Mouse (Mus musculus) midbrain, embryonic 16.5 days (tissue): ENCODE measurements at regions not wholly inside any gene's neighbourhood (a gene's known extent, or its start where the extent isn't known, plus 50 kb on each side); places are given as distances from the start of the nearest gene placed in this dataset.
A peak's percentile ranks its signal among the peaks of the same experiment; 100 is the strongest.
"Not testable (repeated sequence)": the region's sequence is repeated elsewhere in the genome, so short reads cannot be mapped to it uniquely, and the experiment has no call there.

Source experiments
- ATAC-seq: fragments of 200-750 bp; cut with Nextera tagmentation; 2 replicates; pipeline ENCODE4 v1.8.0; 2017; ENCODE audit warnings: moderate TSS enrichment
- H3K27ac ChIP-seq: fragments of 300-500 bp; sonication (generic); 2 replicates; pipeline ENCODE4 v1.5.1; 2014; ENCODE audit warnings: mild to moderate bottlenecking, low read length, mixed read lengths
- H3K27me3 ChIP-seq: fragments of 300-500 bp; sonication (generic); 2 replicates; pipeline ENCODE4 v1.6.1; 2014; ENCODE audit warnings: low read depth, low read length, mixed read lengths; ENCODE audit not compliant: control insufficient read depth, insufficient read depth
- H3K36me3 ChIP-seq: fragments of 300-500 bp; sonication (generic); 2 replicates; pipeline ENCODE4 v1.6.1; 2014; ENCODE audit warnings: mild to moderate bottlenecking, low read length, moderate library complexity, mixed read lengths; ENCODE audit not compliant: control insufficient read depth, insufficient read depth
- H3K4me1 ChIP-seq: fragments of 300-500 bp; sonication (generic); 2 replicates; pipeline ENCODE4 v1.6.1; 2014; ENCODE audit warnings: mild to moderate bottlenecking, low read length, mixed read lengths; ENCODE audit not compliant: control insufficient read depth, insufficient read depth
- H3K4me2 ChIP-seq: fragments of 300-500 bp; sonication (generic); 2 replicates; pipeline ENCODE4 v1.6.1; 2014; ENCODE audit warnings: mild to moderate bottlenecking, low read length, mixed read lengths
- H3K4me3 ChIP-seq: fragments of 300-500 bp; sonication (generic); 2 replicates; pipeline ENCODE4 v1.5.1; 2014; ENCODE audit warnings: low read depth, mild to moderate bottlenecking, low read length, moderate library complexity, mixed read lengths
- H3K9ac ChIP-seq: fragments of 300-500 bp; sonication (generic); 2 replicates; pipeline ENCODE4 v1.6.1; 2014; ENCODE audit warnings: low read depth, low read length, mixed read lengths
- H3K9me3 ChIP-seq: fragments of 300-500 bp; sonication (generic); replicated peaks from 2 replicates; pipeline ENCODE4 v1.6.1; 2014; ENCODE audit warnings: mild to moderate bottlenecking, low read length, mixed read lengths; ENCODE audit not compliant: control insufficient read depth, poor library complexity, severe bottlenecking
- WGBS: fragments of 180-500 bp; shearing (Covaris S2); extraction: QIAGEN DNeasy Blood & Tissue Kit; methylation state at CpG from one replicate; pipeline ENCODE4 v1.1.7; 2014; 5-methylcytosine and 5-hydroxymethylcytosine counted together

GRCm38 (mm10) chr3:16751764-16752485 lies 745.7 kb upstream of the Gm5150 start:
- Histone ChIP-seq H3K9ac (no peak overlapping the region), H3K4me1 (no peaks in the 10 kb centered on the region), H3K9me3 (0 out of 2 replicates have a peak, but pooled peaks cover 2% of the 10 kb centered on the region), H3K27ac (no peak overlapping the region), H3K36me3 (no peaks in the 10 kb centered on the region), H3K4me3 (no peak overlapping the region), H3K27me3 (no peaks in the 10 kb centered on the region), H3K4me2 (no peak overlapping the region)
- WGBS, result 81% methylated on average over 7 of the region's 7 CpGs
- ATAC-seq, result no peak

GRCm38 (mm10) chr3:16733936-16734330 lies 727.7 kb upstream of the Gm5150 start:
- WGBS, result 55% methylated on average over 5 of the region's 5 CpGs
- no peak overlapping the region for H3K27ac ChIP-seq
- no peaks in the 10 kb centered on the region for H3K4me1 ChIP-seq

DNA sequence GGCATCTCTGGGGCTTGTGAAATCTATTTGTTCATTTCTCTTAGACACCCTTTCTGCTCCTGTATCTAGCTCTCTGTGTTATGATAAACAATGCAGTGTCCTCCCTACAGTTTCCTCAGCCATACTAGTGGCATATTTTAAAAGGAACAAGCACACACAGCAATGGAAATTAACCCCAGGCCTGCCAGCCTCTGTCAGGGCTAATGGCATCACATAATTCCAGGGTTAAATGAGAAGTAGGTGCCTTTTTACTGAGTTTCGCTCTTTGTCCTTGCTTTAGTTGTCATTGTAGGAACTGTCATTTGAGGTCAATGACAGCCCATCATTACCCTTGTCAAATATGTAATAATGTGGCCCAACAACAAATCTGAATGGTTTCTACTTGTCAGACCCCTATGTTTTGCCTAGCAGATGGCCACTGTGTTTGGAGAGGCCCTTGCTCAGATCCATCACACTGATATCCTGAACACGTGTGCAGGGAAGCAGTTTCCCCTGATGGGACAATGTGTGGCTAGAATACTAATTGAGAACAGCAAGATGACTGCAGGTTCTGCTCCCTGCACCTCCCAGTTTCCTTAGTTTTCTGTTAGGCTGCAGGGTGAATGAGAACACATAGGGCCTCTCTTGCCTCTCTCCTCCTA lies 727.2 kb upstream of the Gm5150 start:
- 50% methylated on average over 2 of the region's 2 CpGs for WGBS
- Histone ChIP-seq H3K4me3 (no peak overlapping the region), H3K27ac (no peak overlapping the region; the same call in 1 of the 2 replicates), H3K9ac (no peak overlapping the region), H3K27me3 (no peaks in the 10 kb centered on the region), H3K36me3 (no peaks in the 10 kb centered on the region), H3K9me3 (no peaks in the 10 kb centered on the region), H3K4me1 (no peaks in the 10 kb centered on the region), H3K4me2 (no peak overlapping the region)
- peak; percentile 73; the same call in 1 of the 2 replicates for ATAC-seq

More at GRCm38 (mm10) chr3:16733936-16734330, 727.7 kb upstream of the Gm5150 start:
- H3K4me2 ChIP-seq, result no peak overlapping the region
- no peak overlapping the region for H3K4me3 ChIP-seq
- no peaks in the 10 kb centered on the region for H3K9me3 ChIP-seq
- H3K36me3 ChIP-seq, result no peaks in the 10 kb centered on the region
- ATAC-seq, result no peak
- H3K27me3 ChIP-seq, result no peaks in the 10 kb centered on the region
- no peak overlapping the region for H3K9ac ChIP-seq

GRCm38 (mm10) chr3:16724371-16725100 lies 718.3 kb upstream of the Gm5150 start:
- H3K9me3 ChIP-seq, H3K36me3 ChIP-seq: not testable (repeated sequence)

GRCm38 (mm10) chr3:16723631-16724030 lies 717.4 kb upstream of the Gm5150 start:
- no peak overlapping the region for H3K4me3 ChIP-seq
- H3K9me3 ChIP-seq, result no peaks in the 10 kb centered on the region
- ATAC-seq, result no peak
- no peaks in the 10 kb centered on the region for H3K36me3 ChIP-seq
- H3K9ac ChIP-seq, result no peak overlapping the region
- no peaks in the 10 kb centered on the region for H3K27me3 ChIP-seq
- H3K27ac ChIP-seq, result no peak overlapping the region
- H3K4me2 ChIP-seq, result no peak overlapping the region
- H3K4me1 ChIP-seq, result no peaks in the 10 kb centered on the region
- 83% methylated on average over 1 of the region's 1 CpGs for WGBS

More at GRCm38 (mm10) chr3:16724371-16725100, 718.3 kb upstream of the Gm5150 start:
- not testable (repeated sequence) for H3K4me2 ChIP-seq, H3K9ac ChIP-seq, H3K27ac ChIP-seq, H3K4me1 ChIP-seq, H3K27me3 ChIP-seq, H3K4me3 ChIP-seq, ATAC-seq
- 88% methylated on average over 6 of the region's 6 CpGs for WGBS

DNA sequence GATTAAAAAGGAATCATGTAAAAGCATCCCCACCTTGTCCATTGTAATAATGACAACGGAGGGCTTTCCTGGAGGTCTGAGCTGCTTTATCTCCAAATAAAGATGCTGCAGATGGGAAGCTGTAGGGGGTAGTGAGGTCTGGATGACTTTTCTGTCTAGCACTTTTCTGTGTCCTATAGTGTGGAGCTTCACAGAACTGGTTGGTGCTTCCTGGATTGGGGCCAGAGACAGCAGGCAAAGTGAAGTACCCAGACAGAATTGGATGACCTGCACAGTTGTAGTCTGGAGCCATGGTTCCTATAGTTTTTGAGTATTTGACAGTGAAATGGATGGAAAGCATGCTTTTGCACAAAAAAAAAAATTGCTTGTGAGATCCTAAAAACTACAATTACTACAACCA lies 684.7 kb upstream of the Gm5150 start:
- H3K4me1 ChIP-seq, result no peaks in the 10 kb centered on the region
- no peaks in the 10 kb centered on the region for H3K36me3 ChIP-seq
- H3K4me3 ChIP-seq, result no peak overlapping the region
- H3K9ac ChIP-seq, result no peak overlapping the region
- no peak for ATAC-seq
- H3K4me2 ChIP-seq, result no peak overlapping the region
- no peak overlapping the region for H3K27ac ChIP-seq
- no peaks in the 10 kb centered on the region for H3K27me3 ChIP-seq
- 46% methylated on average over 1 of the region's 1 CpGs for WGBS
- no peaks in the 10 kb centered on the region for H3K9me3 ChIP-seq

- no peaks in the 10 kb centered on the region for H3K36me3 ChIP-seq
- no peak overlapping the region for H3K9ac ChIP-seq
- no peak for ATAC-seq
- H3K4me3 ChIP-seq, result no peak overlapping the region
- no peaks in the 10 kb centered on the region for H3K4me1 ChIP-seq
- 63% methylated on average over 1 of the region's 1 CpGs for WGBS
- no peak overlapping the region for H3K4me2 ChIP-seq
- H3K9me3 ChIP-seq, result no peaks in the 10 kb centered on the region
- H3K27me3 ChIP-seq, result no peaks in the 10 kb centered on the region
- no peak overlapping the region for H3K27ac ChIP-seq
Observed at GRCm38 (mm10) chr3:16688973-16689372, 682.7 kb upstream of the Gm5150 start.

DNA sequence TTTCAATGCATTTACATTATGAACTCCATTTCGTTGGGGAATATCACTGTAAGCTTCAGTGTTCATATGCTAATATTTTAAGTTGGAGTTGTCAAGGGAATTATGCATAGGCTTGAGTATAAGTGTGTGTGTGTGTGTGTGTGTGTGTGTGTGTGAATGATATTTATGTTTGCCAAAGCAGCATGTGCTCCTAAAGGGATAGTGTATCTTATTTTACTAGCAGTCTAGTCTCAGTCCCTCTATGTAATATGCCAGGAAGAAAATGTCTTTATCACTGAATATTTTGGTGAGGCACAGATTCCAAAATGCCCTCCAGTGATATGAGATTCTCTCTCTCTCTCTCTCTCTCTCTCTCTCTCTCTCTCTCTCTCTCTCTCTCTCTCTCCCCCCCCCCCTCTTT lies 651.3 kb upstream of the Gm5150 start:
- H3K27me3 ChIP-seq, result no peaks in the 10 kb centered on the region
- H3K36me3 ChIP-seq, result no peaks in the 10 kb centered on the region
- H3K9me3 ChIP-seq, result no peaks in the 10 kb centered on the region
- no peak overlapping the region for H3K4me2 ChIP-seq
- H3K27ac ChIP-seq, result no peak overlapping the region
- no peak overlapping the region for H3K4me3 ChIP-seq
- no peaks in the 10 kb centered on the region for H3K4me1 ChIP-seq
- H3K9ac ChIP-seq, result no peak overlapping the region
- no peak for ATAC-seq
- 68% methylated on average over 1 of the region's 1 CpGs for WGBS
